Mouse (Mus musculus) C2C12 (cell line): ENCODE measurements around the gene Ankrd9.

Experiments used
- CTCF ChIP-seq: IDR thresholded peaks from one replicate; pipeline ENCODE4 v1.5.1; 2011; ENCODE audit not compliant: control insufficient read depth, insufficient read depth, insufficient read length
- MYOG ChIP-seq: IDR thresholded peaks from one replicate; pipeline ENCODE4 v1.6.1; 2011; ENCODE audit not compliant: control insufficient read depth, insufficient read length; ENCODE audit errors: extremely low read depth

DNA sequence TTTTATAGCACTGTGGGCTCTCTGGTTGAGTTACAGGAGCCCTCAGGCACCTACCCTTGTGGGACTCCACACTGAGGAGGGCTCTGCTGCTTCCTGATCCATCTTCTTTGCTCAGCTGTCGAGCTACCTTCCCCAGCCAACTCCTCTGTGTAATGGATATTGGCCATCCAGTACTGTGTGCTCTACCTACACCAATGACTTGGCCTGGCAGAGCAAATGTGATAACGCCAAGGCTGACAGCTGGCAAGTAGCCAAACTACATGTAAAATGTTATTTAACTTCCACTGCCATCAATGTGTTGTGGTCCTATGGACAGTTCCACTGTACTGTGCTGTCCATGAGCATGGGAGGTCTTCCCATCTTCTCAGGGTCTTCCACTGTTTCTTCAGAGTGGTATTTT, 16.9 kb downstream of the Ankrd9 start:
- TF ChIP-seq MYOG, result no peak
- no peak for TF ChIP-seq CTCF
